Mouse (Mus musculus) embryonic facial prominence, embryonic 12.5 days (tissue): ENCODE data around the gene Mamld1. TPM values are rescaled to one million over a fixed set of nuclear protein-coding genes. Genes with fewer than 3 reads are reported as not detected.

Experiments
- ATAC-seq: fragments of 200-750 bp; cut with Nextera tagmentation; 2 replicates; pipeline ENCODE4 v1.8.0; 2017; ENCODE audit not compliant: insufficient number of reproducible peaks, insufficient read depth, low FRiP score, low TSS enrichment
- H3K27ac ChIP-seq: fragments of 300-500 bp; sonication (generic); 2 replicates; pipeline ENCODE4 v1.5.1; 2016; ENCODE audit warnings: mild to moderate bottlenecking
- H3K27me3 ChIP-seq: fragments of 300-500 bp; sonication (generic); 2 replicates; pipeline ENCODE4 v1.6.1; 2016; ENCODE audit warnings: mild to moderate bottlenecking, moderate library complexity
- H3K36me3 ChIP-seq: fragments of 300-500 bp; sonication (generic); 2 replicates; pipeline ENCODE4 v1.6.1; 2016; ENCODE audit warnings: mild to moderate bottlenecking
- H3K4me1 ChIP-seq: fragments of 300-500 bp; sonication (generic); 2 replicates; pipeline ENCODE4 v1.6.1; 2016
- H3K4me2 ChIP-seq: fragments of 300-500 bp; sonication (generic); replicated peaks from 2 replicates; pipeline ENCODE4 v1.6.1; 2016; ENCODE audit warnings: mild to moderate bottlenecking, moderate library complexity
- H3K4me3 ChIP-seq: fragments of 300-500 bp; sonication (generic); 2 replicates; pipeline ENCODE4 v1.5.1; 2016; ENCODE audit warnings: mild to moderate bottlenecking
- H3K9ac ChIP-seq: fragments of 300-500 bp; sonication (generic); 2 replicates; pipeline ENCODE4 v1.6.1; 2016; ENCODE audit warnings: mild to moderate bottlenecking, moderate library complexity
- H3K9me3 ChIP-seq: fragments of 300-500 bp; sonication (generic); 2 replicates; pipeline ENCODE4 v1.6.1; 2016; ENCODE audit warnings: mild to moderate bottlenecking, moderate library complexity
- WGBS: fragments of 180-500 bp; shearing (Covaris S2); methylation state at CpG from one replicate; pipeline ENCODE4 v1.1.7; 2016; 5-methylcytosine and 5-hydroxymethylcytosine counted together
- polyA plus RNA-seq: library from polyadenylated mRNA; unstranded; fragments of >200 nt; fragmentation: Nextera tagmentation; extraction: Ambion mirVana; gene quantifications from 2 replicates; pipeline ENCODE4 v1.2.1, GENCODE M21; 2016

The Mamld1 gene
- polyA plus RNA-seq, 1 experiment from 2014 or later = 1.6 TPM

- no peak overlapping the region for H3K27ac ChIP-seq
- H3K9ac ChIP-seq = no peak overlapping the region
- no peaks in the 10 kb centered on the region for H3K27me3 ChIP-seq
- H3K4me3 ChIP-seq = no peak overlapping the region
- WGBS = 66% methylated on average over 4 of the region's 4 CpGs
- ATAC-seq = no peak
- H3K4me2 ChIP-seq = no peak overlapping the region
- no peaks in the 10 kb centered on the region for H3K9me3 ChIP-seq
- no peaks in the 10 kb centered on the region for H3K4me1 ChIP-seq
- H3K36me3 ChIP-seq = no peaks in the 10 kb centered on the region
Observed at GRCm38 (mm10) chrX:71087370-71088079, 37.5 kb downstream of the Mamld1 start.

GRCm38 (mm10) chrX:71088080-71088414, 38.0 kb downstream of the Mamld1 start:
- 64% methylated on average over 3 of the region's 3 CpGs for WGBS
- no peak overlapping the region for H3K4me3 ChIP-seq
- H3K36me3 ChIP-seq = no peaks in the 10 kb centered on the region
- no peak overlapping the region for H3K27ac ChIP-seq
- H3K4me2 ChIP-seq = no peak overlapping the region
- no peak for ATAC-seq
- H3K9ac ChIP-seq = no peak overlapping the region
- no peaks in the 10 kb centered on the region for H3K9me3 ChIP-seq
- no peaks in the 10 kb centered on the region for H3K4me1 ChIP-seq
- H3K27me3 ChIP-seq = no peaks in the 10 kb centered on the region

- H3K27me3 ChIP-seq = no peaks in the 10 kb centered on the region
- no peaks in the 10 kb centered on the region for H3K4me1 ChIP-seq
Observed at GRCm38 (mm10) chrX:71105820-71106219, 55.8 kb downstream of the Mamld1 start.

GRCm38 (mm10) chrX:71106392-71106791, 56.3 kb downstream of the Mamld1 start:
- Histone ChIP-seq H3K36me3 (no peaks in the 10 kb centered on the region), H3K27ac (no peak overlapping the region), H3K9me3 (no peaks in the 10 kb centered on the region), H3K4me2 (no peak overlapping the region), H3K27me3 (no peaks in the 10 kb centered on the region), H3K4me3 (no peak overlapping the region), H3K4me1 (no peaks in the 10 kb centered on the region), H3K9ac (no peak overlapping the region)
- ATAC-seq = no peak
- 79% methylated on average over 4 of the region's 4 CpGs for WGBS

More at GRCm38 (mm10) chrX:71105820-71106219, 55.8 kb downstream of the Mamld1 start:
- no peaks in the 10 kb centered on the region for H3K36me3 ChIP-seq
- H3K4me2 ChIP-seq = no peak overlapping the region
- no peak overlapping the region for H3K27ac ChIP-seq
- no peaks in the 10 kb centered on the region for H3K9me3 ChIP-seq
- ATAC-seq = no peak
- no peak overlapping the region for H3K9ac ChIP-seq
- no peak overlapping the region for H3K4me3 ChIP-seq

- no peak overlapping the region for H3K9ac ChIP-seq
- H3K36me3 ChIP-seq = no peaks in the 10 kb centered on the region
- no peak overlapping the region for H3K27ac ChIP-seq
- no peaks in the 10 kb centered on the region for H3K9me3 ChIP-seq
- no peaks in the 10 kb centered on the region for H3K27me3 ChIP-seq
- 78% methylated on average over 4 of the region's 4 CpGs for WGBS
- no peak overlapping the region for H3K4me3 ChIP-seq
- no peak for ATAC-seq
- no peak overlapping the region for H3K4me2 ChIP-seq
- H3K4me1 ChIP-seq = no peaks in the 10 kb centered on the region
Observed at GRCm38 (mm10) chrX:71108056-71108735, 58.1 kb downstream of the Mamld1 start.

GRCm38 (mm10) chrX:71110333-71110732, 60.3 kb downstream of the Mamld1 start:
- Histone ChIP-seq H3K4me2 (no peak overlapping the region), H3K27ac (no peak overlapping the region)

GRCm38 (mm10) chrX:71122359-71123293, 72.6 kb downstream of the Mamld1 start:
- H3K27ac ChIP-seq = no peak overlapping the region
- H3K9ac ChIP-seq = no peak overlapping the region
- H3K4me3 ChIP-seq = no peak overlapping the region
- no peaks in the 10 kb centered on the region for H3K9me3 ChIP-seq
- no peak overlapping the region for H3K4me2 ChIP-seq
- 66% methylated on average over 4 of the region's 4 CpGs for WGBS
- no peaks in the 10 kb centered on the region; the same call in 1 of the 2 replicates for H3K27me3 ChIP-seq
- no peaks in the 10 kb centered on the region for H3K36me3 ChIP-seq
- H3K4me1 ChIP-seq = no peaks in the 10 kb centered on the region
- ATAC-seq = no peak

More at GRCm38 (mm10) chrX:71110333-71110732, 60.3 kb downstream of the Mamld1 start:
- Histone ChIP-seq H3K4me3 (no peak overlapping the region), H3K9me3 (no peaks in the 10 kb centered on the region), H3K36me3 (no peaks in the 10 kb centered on the region), H3K4me1 (no peaks in the 10 kb centered on the region), H3K27me3 (no peaks in the 10 kb centered on the region), H3K9ac (no peak overlapping the region)
- no peak for ATAC-seq
- WGBS = 54% methylated on average over 2 of the region's 2 CpGs

- Histone ChIP-seq H3K4me1 (no peaks in the 10 kb centered on the region), H3K27ac (no peak overlapping the region), H3K36me3 (no peaks in the 10 kb centered on the region), H3K9me3 (no peaks in the 10 kb centered on the region), H3K27me3 (no peaks in the 10 kb centered on the region; the same call in 1 of the 2 replicates), H3K9ac (no peak overlapping the region), H3K4me2 (no peak overlapping the region), H3K4me3 (no peak overlapping the region)
- ATAC-seq = no peak
- 87% methylated on average over 7 of the region's 7 CpGs for WGBS
Observed at GRCm38 (mm10) chrX:71125013-71125412, 75.0 kb downstream of the Mamld1 start.

GRCm38 (mm10) chrX:71131464-71131863, 81.4 kb downstream of the Mamld1 start:
- H3K27me3 ChIP-seq = no peaks in the 10 kb centered on the region
- no peak overlapping the region for H3K27ac ChIP-seq
- H3K4me2 ChIP-seq = no peak overlapping the region
- no peaks in the 10 kb centered on the region for H3K4me1 ChIP-seq
- no peak for ATAC-seq
- no peak overlapping the region for H3K9ac ChIP-seq
- no peaks in the 10 kb centered on the region for H3K9me3 ChIP-seq
- no peaks in the 10 kb centered on the region for H3K36me3 ChIP-seq
- no peak overlapping the region for H3K4me3 ChIP-seq

- Histone ChIP-seq H3K4me1 (no peaks in the 10 kb centered on the region), H3K27ac (no peak overlapping the region), H3K4me3 (no peak overlapping the region), H3K9ac (no peak overlapping the region), H3K4me2 (no peak overlapping the region), H3K9me3 (no peaks in the 10 kb centered on the region), H3K27me3 (no peaks in the 10 kb centered on the region), H3K36me3 (no peaks in the 10 kb centered on the region)
- 65% methylated on average over 2 of the region's 2 CpGs for WGBS
- ATAC-seq = no peak
Observed at GRCm38 (mm10) chrX:71141390-71141789, 91.3 kb downstream of the Mamld1 start.

- Histone ChIP-seq H3K4me3 (no peak overlapping the region), H3K4me1 (no peaks in the 10 kb centered on the region), H3K27me3 (0 out of 2 replicates have a peak, but pooled peaks cover 10% of the 10 kb centered on the region), H3K27ac (no peak overlapping the region), H3K9ac (no peak overlapping the region), H3K4me2 (no peak overlapping the region), H3K9me3 (no peaks in the 10 kb centered on the region), H3K36me3 (no peaks in the 10 kb centered on the region)
- ATAC-seq = no peak
- 4% methylated on average over 1 of the region's 1 CpGs for WGBS
Observed at GRCm38 (mm10) chrX:71149441-71150050, 99.5 kb downstream of the Mamld1 start.
